Mouse (Mus musculus) liver, adult 2 months (tissue): ENCODE measurements around the gene Ppp6c.

Source experiments
- CTCF ChIP-seq: fragments of 200-500 bp; IDR thresholded peaks from 2 replicates; pipeline ENCODE4 v1.5.1; 2011; ENCODE audit warnings: low read depth, low read length, control low read depth
- POLR2A ChIP-seq: fragments of 200-500 bp; IDR thresholded peaks from 2 replicates; pipeline ENCODE4 v1.6.1; 2011; ENCODE audit warnings: low read length, control low read depth; ENCODE audit not compliant: insufficient read depth; ENCODE audit errors: extremely low read depth

DNA sequence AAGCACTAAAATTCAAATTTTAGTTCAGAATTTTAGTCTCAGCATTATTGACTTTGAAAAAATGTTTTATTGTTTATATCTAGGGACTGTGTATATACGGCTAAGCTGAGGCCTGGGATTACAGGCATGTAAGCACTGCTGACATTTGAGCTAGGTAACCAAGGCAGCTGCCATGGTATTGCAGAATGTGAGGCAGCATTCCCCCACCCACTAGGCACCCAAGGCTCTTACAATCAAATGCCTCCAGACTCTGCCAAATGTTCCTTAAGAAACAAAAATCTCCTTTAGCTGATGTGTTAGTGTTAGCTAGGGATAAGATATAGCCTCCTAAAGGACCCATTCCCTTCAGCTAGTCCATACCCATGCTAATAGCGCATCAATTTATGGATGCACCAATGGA is 42.7 kb downstream of the Ppp6c start:
- TF ChIP-seq CTCF (no peak), POLR2A (no peak)
